Mouse (Mus musculus): ENCODE data around the gene Sgca.

The Sgca gene

DNA sequence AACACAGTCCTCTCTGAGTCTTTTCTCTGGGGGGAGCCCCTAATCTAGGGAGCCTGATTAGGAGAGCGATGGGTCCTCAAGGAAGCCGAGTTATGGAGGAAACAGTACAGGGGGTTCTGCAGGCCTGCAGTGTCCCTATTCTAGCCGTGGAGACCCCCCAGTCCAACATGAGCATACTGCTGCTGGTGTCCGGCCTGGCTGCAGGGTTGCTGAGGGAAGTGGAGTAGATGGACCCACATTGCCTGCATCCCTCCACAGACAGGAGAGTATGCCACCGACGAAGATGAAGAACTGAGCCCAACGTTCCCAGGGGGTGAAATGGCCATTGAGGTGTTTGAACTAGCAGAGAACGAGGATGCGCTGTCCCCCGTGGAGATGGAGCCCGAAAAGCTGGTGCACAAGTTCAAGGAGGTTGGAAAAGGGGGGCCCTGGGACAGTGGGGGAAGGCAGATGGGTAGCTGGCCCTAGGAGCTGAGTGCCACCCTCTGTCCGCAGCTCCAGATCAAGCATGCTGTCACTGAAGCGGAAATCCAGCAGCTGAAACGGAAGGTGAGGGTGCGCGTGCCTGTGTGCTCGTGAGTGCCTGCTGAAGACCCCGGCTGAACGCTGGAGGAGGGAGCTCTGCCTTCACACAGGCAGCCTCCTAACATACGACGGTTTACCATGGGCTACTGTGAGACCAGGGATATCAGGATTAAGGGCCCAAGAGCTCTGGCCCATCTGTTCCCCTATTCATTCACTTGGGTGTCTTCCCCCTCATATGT is 25.6 kb upstream of the Sgca start:
- DNase-seq (ENCODE audit: low read depth, low spot score) = no peak

DNA sequence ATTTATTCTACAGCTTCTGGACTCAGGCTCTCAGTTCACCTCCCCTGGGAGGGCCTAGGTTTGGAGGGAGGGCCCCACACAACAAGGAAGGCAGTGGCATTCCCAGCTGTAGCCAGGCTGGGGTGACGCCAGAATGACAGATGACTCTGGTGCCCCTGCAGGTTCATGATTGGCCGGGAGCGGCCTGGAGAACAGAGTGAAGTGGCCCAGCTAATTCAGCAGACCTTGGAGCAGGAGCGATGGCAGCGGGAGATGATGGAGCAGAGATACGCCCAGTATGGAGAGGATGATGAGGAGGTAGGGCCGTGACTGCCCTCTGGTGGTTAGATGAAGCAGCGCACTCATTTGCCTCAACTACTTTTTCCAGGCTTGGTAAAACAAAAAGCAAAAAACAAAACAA is 24.9 kb upstream of the Sgca start:
- no peak for DNase-seq (ENCODE audit: low read depth, low spot score)

DNA sequence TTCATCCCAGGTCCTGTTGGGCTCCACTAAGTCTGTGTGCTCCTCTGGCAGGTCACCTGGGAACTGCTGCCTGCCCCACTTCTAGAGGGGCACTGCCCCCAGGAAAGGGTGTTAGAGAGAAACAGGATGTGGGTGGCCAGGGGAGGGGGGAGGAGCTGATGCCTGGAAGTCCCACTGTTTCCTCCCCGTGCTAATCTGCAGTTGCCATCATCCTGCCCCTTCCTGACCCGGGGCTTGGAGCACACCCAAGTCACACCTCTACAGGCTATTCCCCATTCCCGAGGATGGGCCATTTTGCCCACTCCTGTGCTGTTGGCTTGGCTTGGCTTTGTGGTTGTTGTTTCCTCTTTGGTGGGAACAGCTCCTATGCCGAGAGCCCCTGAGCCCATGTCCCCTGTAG is 24.4 kb upstream of the Sgca start:
- no peak for DNase-seq (ENCODE audit: low read depth, low spot score)

DNA sequence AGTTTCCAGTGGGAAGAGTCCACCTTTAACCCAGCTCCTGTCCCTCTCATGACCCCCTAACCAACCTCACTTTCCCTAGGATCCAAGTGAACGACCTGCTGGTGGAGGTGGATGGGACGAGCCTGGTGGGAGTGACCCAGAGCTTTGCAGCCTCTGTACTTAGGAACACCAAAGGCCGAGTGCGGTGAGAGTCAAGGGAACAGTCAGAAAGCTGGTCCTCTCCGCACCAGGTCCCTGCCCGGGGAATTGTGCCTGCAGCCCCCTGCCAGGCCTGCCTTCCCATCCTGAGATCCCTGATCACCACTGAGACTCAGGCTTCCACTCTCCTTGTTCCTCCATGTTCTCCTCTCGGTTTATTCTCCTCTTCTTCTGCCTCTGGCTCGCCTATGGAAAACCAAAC is 24.0 kb upstream of the Sgca start:
- no peak for DNase-seq (ENCODE audit: low read depth, low spot score)

DNA sequence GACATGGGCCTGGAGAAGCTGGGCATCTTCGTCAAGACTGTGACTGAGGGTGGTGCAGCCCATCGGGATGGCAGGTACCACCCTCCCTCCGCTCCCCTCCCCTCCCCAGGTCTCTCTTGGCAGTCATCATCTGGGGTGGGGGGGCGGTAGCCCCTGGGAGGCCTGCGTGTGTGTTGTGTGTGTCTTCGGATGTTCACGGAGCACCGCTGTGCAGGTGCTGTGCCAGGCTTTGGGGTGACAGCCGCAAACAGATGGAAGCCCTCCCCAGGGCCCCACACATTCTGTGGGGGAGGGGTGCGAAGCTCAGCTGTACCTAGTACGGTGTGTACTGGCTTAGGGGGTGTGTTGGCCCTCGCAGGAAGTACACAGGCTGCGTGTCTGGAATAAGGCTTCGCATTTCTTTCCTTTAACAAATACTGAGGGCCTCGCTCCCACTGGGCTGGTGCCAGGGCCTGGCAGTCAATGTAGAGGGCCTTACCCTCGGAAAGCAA is 22.0 kb upstream of the Sgca start:
- DNase-seq (ENCODE audit: low read depth, low spot score) = no peak

DNA sequence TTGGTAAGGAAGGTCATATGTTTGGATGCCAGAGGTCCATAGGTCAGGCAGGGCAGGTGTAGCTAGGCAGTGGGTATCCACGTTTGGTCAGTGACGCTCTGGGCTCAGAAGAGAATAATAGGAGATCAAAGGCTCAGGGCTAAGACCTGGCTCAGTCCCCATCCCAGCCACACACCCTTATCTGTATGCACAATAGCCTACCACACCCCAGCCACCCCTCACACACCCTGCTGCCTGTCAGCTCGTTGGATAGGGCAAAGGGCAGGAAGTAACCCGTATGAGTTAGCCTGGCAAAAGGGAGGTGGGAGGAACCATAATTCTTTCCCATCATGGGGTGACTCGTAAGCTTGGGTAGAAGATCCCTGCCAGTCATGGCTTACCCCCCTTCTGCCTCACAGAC is 21.5 kb upstream of the Sgca start:
- no peak for DNase-seq (ENCODE audit: low read depth, low spot score)

DNA sequence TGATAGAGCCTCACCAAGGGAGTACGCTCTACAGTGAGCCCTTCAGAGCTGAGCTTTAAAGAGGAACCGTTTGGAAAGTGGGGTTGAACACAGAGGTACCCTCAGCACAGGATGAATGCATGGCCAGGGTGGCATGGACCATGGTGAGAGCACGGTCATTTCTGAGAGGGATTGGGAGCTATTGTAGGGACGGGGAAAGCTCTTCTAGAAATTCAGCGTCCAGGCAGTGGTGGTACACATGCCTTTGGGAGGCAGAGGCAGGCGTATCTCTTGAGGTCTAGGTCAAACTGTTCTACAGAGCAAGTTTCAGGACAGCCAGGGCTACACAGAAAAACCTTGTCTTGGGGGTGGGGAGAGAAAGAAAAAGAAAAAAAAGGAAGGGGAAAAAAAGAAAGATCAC is 20.9 kb upstream of the Sgca start:
- no peak for DNase-seq (ENCODE audit: low read depth, low spot score)

DNA sequence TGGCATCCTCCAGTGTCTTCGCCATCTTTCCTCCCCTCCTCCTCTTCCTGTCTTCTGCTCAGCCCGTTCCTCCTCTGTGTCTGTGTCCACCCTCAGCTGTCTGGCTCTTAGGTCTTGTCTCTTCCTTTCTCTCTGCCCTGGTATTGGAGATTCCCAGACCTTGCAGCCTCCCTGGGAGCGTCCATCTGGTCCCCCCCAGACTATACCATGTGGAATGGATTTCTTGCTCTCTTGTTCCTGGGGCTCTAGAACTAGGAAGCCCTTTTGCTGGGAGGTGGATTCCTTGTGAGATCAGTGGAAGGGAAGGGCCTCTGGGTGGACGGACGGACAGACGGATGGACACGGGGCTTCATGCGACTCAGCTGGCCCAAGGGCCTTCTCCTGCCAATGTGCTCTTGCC is 20.0 kb upstream of the Sgca start:
- no peak for DNase-seq (ENCODE audit: low read depth, low spot score)

DNA sequence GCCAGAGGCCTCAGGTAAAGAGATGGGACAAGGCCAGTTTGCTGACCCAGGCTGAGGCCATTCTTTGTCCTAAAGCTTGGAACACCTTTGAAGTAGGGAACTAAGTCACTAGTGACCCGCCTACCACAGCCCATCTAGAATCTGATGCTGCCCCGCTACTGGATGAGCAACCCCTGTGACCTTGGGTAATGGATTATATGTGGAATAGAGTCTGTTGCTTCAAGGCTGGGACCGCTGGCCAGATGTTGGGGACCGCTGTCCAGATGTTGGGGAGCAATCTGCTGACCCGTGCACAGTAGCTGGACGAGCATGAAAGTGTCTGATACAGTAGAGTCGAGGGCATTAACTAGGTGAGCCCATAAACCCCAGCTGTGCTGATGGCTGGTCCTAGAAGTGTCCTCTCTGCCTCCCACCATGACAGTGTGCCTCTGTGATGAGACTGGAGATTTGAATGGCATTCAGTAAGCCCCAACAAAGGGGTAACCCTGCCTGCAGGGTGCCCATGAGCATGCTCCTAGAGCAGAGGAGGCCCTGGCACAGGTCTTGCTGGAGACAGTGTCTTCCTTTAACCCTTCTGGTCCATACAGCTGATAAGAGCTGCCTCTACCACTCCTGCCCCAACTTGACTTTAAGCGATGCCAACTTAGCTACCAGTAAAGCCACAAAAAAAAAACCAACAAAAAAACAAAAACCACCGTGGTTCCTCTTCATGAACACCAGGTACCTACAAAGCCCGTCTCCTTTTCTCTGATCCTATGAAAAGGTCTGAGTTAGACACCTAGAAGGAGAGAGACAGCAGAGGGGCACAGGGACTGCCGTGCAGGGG is 19.0 kb upstream of the Sgca start:
- no peak for DNase-seq (ENCODE audit: low read depth, low spot score)

DNA sequence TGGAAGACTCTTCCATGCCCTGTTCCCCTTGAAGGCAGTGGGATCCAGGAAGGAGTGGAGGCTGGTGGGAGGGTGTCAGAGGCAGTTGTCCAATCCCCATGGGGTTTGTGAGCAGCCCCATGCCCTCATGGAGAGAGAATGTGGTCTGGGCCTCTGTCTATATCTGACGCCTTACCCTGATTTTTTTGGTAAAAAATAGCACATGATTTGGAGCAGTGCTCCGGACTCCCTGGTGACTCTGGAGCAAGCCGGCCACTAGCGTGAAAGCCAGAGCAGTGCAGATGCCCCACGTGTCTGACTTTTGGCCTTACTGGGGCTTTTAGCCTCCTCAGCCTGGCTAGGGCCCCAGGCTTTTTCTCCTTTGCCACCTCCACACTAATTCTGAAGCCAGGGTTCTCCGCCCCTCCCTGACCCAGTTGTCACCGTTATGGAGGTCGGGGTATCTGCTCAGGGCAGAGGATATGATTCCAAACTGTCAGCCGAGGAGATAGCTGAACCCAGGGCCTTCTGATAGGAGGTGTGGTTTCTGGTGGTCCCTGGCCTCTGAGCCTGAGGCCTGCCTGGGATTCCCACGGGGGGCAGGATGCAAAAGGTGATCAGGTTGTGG is 18.2 kb upstream of the Sgca start:
- DNase-seq (ENCODE audit: low read depth, low spot score) = no peak

DNA sequence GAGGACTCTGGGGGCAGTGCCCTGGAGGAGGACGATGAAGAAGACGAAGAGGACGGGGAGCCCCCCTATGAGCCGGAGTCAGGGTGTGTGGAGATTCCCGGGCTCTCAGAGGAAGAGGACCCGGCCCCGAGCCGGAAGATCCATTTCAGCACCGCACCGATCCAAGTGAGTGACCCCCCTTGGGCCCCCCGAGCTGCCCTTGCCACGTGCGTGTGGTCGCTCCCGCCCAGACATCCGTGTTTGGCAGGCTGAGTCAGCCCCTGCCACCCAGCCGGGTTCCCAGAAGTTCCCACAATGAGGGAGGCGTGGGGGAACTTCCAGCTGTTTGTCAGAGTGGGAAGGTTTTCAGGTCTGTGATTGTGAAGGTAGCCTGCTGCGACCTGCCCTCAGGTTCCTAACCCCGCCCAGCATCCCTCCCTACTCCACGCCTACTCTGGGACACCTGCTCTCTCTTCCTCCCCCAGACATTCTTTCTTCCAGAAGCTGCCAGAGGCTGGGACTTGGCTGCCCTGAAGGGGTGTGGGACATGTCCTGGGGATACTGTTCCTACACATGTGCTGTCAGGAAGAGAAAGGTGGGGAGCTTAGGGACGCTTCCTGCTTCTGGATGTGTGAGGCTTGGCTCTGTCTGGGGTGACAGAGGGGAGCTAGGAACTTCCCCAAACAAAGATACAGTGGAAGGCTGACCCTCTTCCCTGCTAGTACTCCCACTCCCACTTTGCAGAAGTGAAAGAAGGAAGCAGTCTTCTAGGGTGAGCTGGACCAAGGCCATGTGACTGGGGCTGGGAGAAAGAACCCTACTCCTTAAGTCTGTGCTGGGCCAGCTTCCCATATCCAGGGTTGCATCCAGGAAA is 16.9 kb upstream of the Sgca start:
- DNase-seq (ENCODE audit: low read depth, low spot score) = peak; percentile 63

DNA sequence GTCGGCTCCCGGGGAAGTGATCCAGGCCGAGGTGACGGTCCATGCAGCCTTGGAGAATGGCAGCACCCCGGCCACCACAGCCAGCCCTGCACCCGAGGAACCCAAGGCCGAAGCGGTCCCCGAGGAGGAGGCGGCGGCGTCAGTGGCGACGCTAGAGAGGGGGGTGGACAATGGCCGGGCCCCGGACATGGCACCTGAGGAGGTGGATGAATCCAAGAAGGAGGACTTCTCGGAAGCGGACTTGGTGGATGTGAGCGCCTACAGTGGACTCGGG is 16.3 kb upstream of the Sgca start:
- no peak for DNase-seq (ENCODE audit: low read depth, low spot score)

DNA sequence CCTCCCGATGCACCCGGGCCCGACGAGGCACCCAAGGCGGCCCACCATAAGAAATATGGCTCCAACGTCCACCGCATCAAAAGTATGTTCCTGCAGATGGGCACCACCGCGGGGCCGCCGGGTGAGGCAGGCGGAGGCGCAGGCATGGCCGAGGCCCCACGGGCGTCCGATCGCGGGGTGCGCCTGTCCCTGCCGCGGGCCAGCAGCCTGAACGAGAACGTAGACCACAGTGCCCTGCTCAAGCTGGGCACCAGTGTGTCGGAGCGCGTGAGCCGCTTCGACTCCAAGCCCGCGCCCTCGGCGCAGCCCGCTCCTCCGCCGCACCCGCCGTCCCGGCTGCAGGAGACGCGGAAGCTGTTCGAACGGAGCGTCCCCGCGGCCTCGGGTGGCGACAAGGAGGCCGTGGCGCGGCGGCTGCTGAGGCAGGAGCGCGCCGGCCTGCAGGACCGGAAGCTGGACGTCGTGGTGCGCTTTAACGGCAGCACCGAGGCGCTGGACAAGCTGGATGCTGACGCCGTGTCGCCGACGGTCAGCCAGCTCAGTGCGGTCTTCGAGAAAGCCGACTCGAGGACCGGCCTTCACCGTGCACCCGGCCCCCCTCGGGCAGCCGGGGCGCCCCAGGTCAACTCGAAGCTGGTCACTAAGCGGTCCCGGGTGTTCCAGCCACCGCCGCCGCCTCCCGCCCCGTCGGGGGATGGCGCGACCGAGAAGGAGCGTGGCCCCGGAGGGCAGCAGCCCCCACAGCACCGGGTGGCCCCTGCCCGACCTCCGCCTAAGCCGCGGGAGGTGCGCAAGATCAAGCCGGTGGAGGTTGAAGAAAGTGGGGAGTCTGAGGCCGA is 15.7 kb upstream of the Sgca start:
- no peak for DNase-seq (ENCODE audit: low read depth, low spot score)

DNA sequence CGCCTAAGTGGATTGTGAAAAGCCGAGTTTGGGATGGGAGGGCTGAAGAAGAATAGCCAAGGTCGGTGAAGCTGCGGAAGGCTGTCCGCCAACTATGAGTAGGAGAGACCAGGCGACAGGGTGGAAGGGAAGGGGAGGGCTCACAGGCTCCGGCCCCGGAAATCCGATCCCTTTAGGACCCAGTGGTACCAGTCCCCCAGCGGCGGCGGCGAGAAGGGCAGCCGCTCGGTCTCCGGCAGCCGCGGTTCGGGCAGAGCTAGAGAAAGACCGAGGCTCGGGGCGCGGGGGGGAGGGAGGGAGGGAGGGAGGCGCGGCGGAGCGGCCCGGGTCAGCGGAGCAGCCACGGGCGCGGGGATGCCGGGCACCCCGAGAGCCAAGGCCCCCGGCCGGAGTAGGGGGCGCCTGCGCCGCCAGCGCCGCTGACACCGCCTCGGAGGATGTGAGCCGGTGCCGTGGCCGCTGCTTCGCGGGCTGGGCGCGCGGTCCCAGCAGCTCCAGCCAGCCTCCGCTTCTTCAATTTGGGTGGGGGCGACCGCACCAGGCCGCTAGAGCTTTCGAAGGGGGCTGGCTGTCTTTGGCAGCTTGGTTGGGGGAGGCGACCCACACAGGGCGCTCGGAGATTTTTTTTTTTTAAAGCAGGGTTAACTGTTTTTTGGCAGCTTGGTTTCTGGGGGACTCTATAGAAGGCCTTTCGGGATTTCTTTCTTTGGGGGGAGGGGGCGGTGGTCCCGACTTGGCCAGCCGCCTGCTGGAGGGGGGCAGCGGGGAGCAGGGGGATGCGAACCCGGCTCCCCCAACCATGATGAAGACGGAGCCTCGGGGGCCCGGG is 14.8 kb upstream of the Sgca start, which contains the start of gene Ppp1r9b:
Ppp1r9b (plus strand) TSS at position 287 of the 829 bp plus-strand sequence.
- DNase-seq (ENCODE audit: low read depth, low spot score) = peak; percentile 87

DNA sequence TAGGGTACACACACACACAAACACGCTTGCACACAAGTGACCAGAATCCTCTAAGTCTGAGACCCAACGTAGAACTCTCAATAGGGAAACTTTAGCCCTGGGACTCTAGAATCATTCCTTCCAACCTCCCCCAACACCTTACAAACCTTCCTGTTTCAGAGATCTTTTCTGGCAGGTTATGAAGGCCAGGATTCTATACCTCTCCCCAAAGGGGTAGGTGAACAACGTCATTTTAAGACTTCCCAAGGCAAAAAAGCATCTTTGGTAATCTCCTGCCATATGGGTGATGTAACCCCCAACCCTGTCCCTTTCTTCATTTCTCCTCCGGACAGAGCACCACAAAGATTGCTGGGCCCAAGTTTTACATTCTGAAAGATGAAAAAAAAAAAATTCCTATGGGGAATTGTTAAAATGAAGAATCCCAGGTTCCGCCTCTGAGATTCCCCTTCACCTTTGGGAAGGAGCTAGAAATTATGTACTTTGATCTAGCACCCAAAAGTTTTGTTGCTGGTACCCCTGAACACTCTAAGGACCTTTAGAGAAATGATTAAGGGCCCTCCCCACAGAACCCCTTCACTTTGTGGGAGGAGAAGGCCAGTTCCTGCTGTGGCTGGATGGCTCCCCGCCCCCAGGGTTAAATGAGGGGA is 14.1 kb upstream of the Sgca start:
- DNase-seq (ENCODE audit: low read depth, low spot score) = no peak

DNA sequence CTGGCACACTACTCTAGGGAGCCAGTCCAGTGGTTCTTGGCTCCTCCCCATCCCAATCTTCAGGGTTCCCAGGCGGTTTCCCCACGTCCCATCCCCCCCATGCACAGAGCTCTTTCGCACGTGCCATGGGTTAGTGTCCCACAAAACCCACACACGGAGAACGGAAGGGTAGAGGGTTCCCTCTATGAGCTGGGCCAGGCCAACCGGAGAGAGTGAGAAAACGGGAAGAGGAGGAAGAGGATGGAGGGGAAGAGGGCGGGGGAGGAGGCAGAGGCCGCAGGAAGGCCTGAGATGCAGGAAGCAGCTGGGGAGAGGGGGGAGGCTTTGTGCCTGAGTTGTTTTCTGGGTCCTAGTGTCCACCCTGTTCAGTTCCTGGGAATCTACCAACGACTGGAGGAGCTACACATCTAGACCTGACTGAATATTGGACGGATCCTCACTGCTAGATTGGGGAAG is 13.5 kb upstream of the Sgca start:
- peak; percentile 72 for DNase-seq (ENCODE audit: low read depth, low spot score)

DNA sequence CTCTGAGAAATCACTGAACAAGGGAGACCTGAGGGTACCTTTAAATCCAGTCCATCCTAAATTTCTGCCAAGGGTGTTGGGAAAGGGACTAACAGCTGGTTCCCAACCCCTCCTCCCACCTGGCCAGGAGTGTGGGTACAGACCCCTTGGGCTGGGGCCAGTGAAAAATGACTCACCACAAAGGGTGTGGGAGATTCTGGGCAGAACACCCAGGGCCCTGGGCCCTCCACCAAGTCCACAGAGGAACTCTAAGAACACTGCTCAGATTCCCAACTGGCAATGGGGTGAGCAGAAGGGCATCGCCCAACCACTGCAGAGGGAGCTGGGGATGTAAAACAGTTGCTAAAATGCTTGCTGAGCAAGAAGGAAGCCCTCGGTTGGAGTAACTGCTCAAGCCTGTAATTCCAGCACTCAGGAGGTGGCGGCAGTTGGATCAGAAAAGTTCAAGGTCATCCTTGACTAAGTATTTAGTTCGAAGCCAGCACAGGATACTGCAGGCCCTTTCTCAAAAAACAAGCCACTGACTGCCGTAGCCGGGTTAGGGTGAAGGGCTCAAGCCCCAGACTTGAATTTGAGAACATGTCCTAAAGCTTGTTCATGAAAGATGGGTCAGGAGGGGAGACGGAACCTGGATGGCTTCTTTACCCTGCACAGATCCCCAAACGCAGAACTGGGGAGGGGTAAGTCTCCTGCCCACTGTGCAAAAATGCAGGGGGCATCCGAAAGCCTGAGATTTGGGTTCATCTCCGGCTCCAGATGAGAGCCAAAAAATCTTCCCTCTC is 12.8 kb upstream of the Sgca start:
- no peak for DNase-seq (ENCODE audit: low read depth, low spot score)

DNA sequence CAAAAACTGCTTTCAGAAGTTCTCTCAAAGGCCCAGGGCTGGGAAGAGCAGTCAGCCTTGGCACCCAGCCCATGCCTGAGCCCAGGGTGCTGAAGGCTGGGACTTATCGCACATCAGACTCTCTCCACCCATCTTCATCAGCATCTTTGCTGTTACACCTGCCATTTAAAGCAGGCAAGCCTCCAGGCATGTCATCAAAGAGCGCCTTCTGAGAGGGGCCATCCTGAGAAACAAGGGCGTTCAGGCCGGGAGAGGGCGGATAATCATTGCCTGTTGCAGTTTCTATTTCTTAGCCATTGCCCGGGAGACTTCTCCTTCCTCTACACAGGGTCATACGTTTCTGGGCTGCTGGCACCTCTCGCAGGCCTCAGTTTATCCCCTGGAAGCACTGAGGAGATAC is 11.7 kb upstream of the Sgca start:
- DNase-seq (ENCODE audit: low read depth, low spot score) = no peak

DNA sequence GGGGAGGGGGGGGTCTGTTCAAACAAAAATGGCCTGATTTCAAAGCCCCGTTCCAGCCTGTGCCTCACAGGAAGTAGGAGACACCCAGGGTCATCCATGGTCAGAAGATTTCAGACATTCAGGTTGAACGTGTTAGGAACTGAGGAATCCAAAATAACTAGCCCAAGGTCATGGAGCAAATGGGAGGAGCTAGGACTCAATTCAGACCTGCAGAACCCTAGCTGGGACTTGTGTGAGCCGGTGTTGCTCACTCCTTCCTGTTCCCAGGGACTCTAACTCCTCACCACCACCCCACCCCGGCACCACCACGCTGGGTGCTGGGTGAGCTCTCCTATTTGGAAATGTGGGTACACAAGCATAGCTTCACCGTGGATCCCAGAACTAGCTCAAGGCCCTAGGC is 11.2 kb upstream of the Sgca start:
- no peak for DNase-seq (ENCODE audit: low read depth, low spot score)

Measured in WW6 (cell line).